Mouse (Mus musculus) myocyte (in vitro differentiated cells): Measurements from ENCODE around the gene H2al1h. TPM values are rescaled to one million over a fixed set of nuclear protein-coding genes. Genes with fewer than 3 reads are reported as not detected.
"Not testable (repeated sequence)": the region's sequence is repeated elsewhere in the genome, so short reads cannot be mapped to it uniquely, and the experiment has no call there.

ENCODE experiments used
- H3K27me3 ChIP-seq: one replicate; pipeline ENCODE4 v1.6.1; 2011; ENCODE audit not compliant: control insufficient read depth, insufficient read depth, insufficient read length
- H3K36me3 ChIP-seq: one replicate; pipeline ENCODE4 v1.6.1; 2011; ENCODE audit not compliant: control insufficient read depth, insufficient read depth
- H3K4me2 ChIP-seq: one replicate; pipeline ENCODE4 v1.6.1; 2011; ENCODE audit warnings: low read depth, control low read depth
- H3K4me3 ChIP-seq: one replicate; pipeline ENCODE4 v1.5.1; 2011; ENCODE audit warnings: mild to moderate bottlenecking, control low read depth, moderate library complexity
- H3K79me2 ChIP-seq: one replicate; pipeline ENCODE4 v1.6.1; 2011; ENCODE audit not compliant: control insufficient read depth, insufficient read depth
- H3ac ChIP-seq: one replicate; pipeline ENCODE4 v1.6.1; 2011; ENCODE audit not compliant: control insufficient read depth, insufficient read length
- CEBPB ChIP-seq: IDR thresholded peaks from 2 replicates; pipeline ENCODE4 v1.6.1; 2011; ENCODE audit warnings: mild to moderate bottlenecking, moderate library complexity; ENCODE audit not compliant: poor library complexity, insufficient read depth, severe bottlenecking
- E2F4 ChIP-seq: IDR thresholded peaks from one replicate; pipeline ENCODE4 v1.6.1; 2011; ENCODE audit warnings: mild to moderate bottlenecking, control low read depth, moderate library complexity; ENCODE audit not compliant: insufficient read depth
- MAX ChIP-seq: IDR thresholded peaks from one replicate; pipeline ENCODE4 v1.6.1; 2011; ENCODE audit warnings: low read depth, mild to moderate bottlenecking, control low read depth
- MYOD1 ChIP-seq, 3 experiments: IDR thresholded peaks; one replicate each; pipeline ENCODE4 v1.6.1; 2011; ENCODE audit warnings: control low read depth in 2 of 3, low read depth in 2 of 3, mild to moderate bottlenecking in 2 of 3, moderate library complexity in 1 of 3; ENCODE audit not compliant: insufficient read length in 2 of 3, control insufficient read depth in 1 of 3
- MYOG ChIP-seq, 3 experiments: IDR thresholded peaks; one replicate each; pipeline ENCODE4 v1.6.1; 2011; ENCODE audit warnings: control low read depth in 2 of 3, low read depth in 2 of 3, mild to moderate bottlenecking in 2 of 3; ENCODE audit not compliant: insufficient read length in 2 of 3, control insufficient read depth in 1 of 3, insufficient read depth in 1 of 3
- POLR2A ChIP-seq: IDR thresholded peaks from one replicate; pipeline ENCODE4 v1.6.1; 2011; ENCODE audit warnings: low read depth, mild to moderate bottlenecking, control low read depth, moderate library complexity; ENCODE audit not compliant: insufficient read length
- POLR2AphosphoS2 ChIP-seq: IDR thresholded peaks from one replicate; pipeline ENCODE4 v1.6.1; 2011; ENCODE audit warnings: low read depth, control low read depth; ENCODE audit not compliant: insufficient read length
- REST ChIP-seq: IDR thresholded peaks from one replicate; pipeline ENCODE4 v1.6.1; 2011; ENCODE audit warnings: mild to moderate bottlenecking, control low read depth, moderate library complexity; ENCODE audit not compliant: insufficient read depth, insufficient read length
- SRF ChIP-seq: IDR thresholded peaks from one replicate; pipeline ENCODE4 v1.6.1; 2011; ENCODE audit warnings: low read depth; ENCODE audit not compliant: control insufficient read depth, insufficient read length
- TCF12 ChIP-seq: IDR thresholded peaks from one replicate; pipeline ENCODE4 v1.6.1; 2011; ENCODE audit warnings: mild to moderate bottlenecking, control low read depth; ENCODE audit not compliant: poor library complexity, insufficient read depth, severe bottlenecking
- TCF3 ChIP-seq: IDR thresholded peaks from one replicate; pipeline ENCODE4 v1.6.1; 2011; ENCODE audit warnings: low read depth, control low read depth; ENCODE audit not compliant: insufficient read length
- USF1 ChIP-seq: IDR thresholded peaks from one replicate; pipeline ENCODE4 v1.6.1; 2011; ENCODE audit warnings: low read depth, mild to moderate bottlenecking, control low read depth, moderate library complexity
- polyA plus RNA-seq: library from polyadenylated mRNA; unstranded; fragments of >200 nt; fragmentation: generic; extraction: Trizol; gene quantifications from one replicate; pipeline ENCODE4 v1.2.1, GENCODE M21; 2012; ENCODE audit warnings: missing spikeins

The H2al1h gene
- polyA plus RNA-seq, result not detected

GRCm38 (mm10) chrX:11321192-11321591 lies at the start of gene H2al1h:
TSS of gene H2al1h (plus strand) at chrX:11321492.
- H3K36me3 ChIP-seq, H3ac ChIP-seq, H3K79me2 ChIP-seq, H3K4me3 ChIP-seq, H3K27me3 ChIP-seq, H3K4me2 ChIP-seq: not testable (repeated sequence)

- H3K36me3 ChIP-seq, result no peaks in the 10 kb centered on the region
- H3K4me2 ChIP-seq, result no peak overlapping the region
- no peak for TF ChIP-seq CEBPB
- TF ChIP-seq SRF, result no peak
- H3K79me2 ChIP-seq, result no peaks in the 10 kb centered on the region
- no peak overlapping the region for H3ac ChIP-seq
- no peak overlapping the region for H3K4me3 ChIP-seq
- H3K27me3 ChIP-seq, result no peaks in the 10 kb centered on the region
Observed at GRCm38 (mm10) chrX:11273190-11273589, 48.1 kb upstream of the H2al1h start.

GRCm38 (mm10) chrX:11277083-11277482 lies 44.2 kb upstream of the H2al1h start:
- TF ChIP-seq E2F4 (no peak), MAX (no peak), MYOD1 (IDR thresholded peaks at IDR 0.05; ENCODE audit: control insufficient read depth in 1 of 3, insufficient read length in 2 of 3, low read depth in 2 of 3) (peak in 1 of 3 experiments; percentile 44), CEBPB (no peak), TCF3 (no peak), USF1 (no peak)
- no peak overlapping the region for H3K4me3 ChIP-seq
- H3K36me3 ChIP-seq, result no peaks in the 10 kb centered on the region
- H3K79me2 ChIP-seq, result no peaks in the 10 kb centered on the region
- no peak overlapping the region for H3ac ChIP-seq
- H3K27me3 ChIP-seq, result no peaks in the 10 kb centered on the region
- no peak overlapping the region for H3K4me2 ChIP-seq

GRCm38 (mm10) chrX:11280741-11281140 lies 40.6 kb upstream of the H2al1h start:
- Histone ChIP-seq H3K79me2 (no peaks in the 10 kb centered on the region), H3K36me3 (no peaks in the 10 kb centered on the region), H3K4me3 (no peak overlapping the region), H3K4me2 (no peak overlapping the region), H3K27me3 (no peaks in the 10 kb centered on the region), H3ac (no peak overlapping the region)
- TF ChIP-seq POLR2AphosphoS2, result no peak
- TF ChIP-seq E2F4, result no peak
- no peak for TF ChIP-seq CEBPB
- no peak for TF ChIP-seq TCF3
- no peak for TF ChIP-seq POLR2A
- TF ChIP-seq MYOG (IDR thresholded peaks at IDR 0.05; ENCODE audit: control insufficient read depth in 1 of 3, insufficient read depth in 1 of 3, insufficient read length in 2 of 3, low read depth in 2 of 3), result no peak
- no peak for TF ChIP-seq MAX
- no peak for TF ChIP-seq MYOD1 (IDR thresholded peaks at IDR 0.05; ENCODE audit: control insufficient read depth in 1 of 3, insufficient read length in 2 of 3, low read depth in 2 of 3)
- TF ChIP-seq REST, result no peak
- TF ChIP-seq USF1, result no peak

GRCm38 (mm10) chrX:11288306-11288882 lies 32.9 kb upstream of the H2al1h start:
- Histone ChIP-seq H3K36me3 (no peaks in the 10 kb centered on the region), H3ac (no peak overlapping the region), H3K4me3 (no peak overlapping the region), H3K4me2 (no peak overlapping the region), H3K27me3 (no peaks in the 10 kb centered on the region), H3K79me2 (no peaks in the 10 kb centered on the region)
- TF ChIP-seq POLR2AphosphoS2, result no peak
- no peak for TF ChIP-seq SRF
- TF ChIP-seq USF1, result no peak
- TF ChIP-seq MAX, result no peak
- TF ChIP-seq MYOG (IDR thresholded peaks at IDR 0.05; ENCODE audit: control insufficient read depth in 1 of 3, insufficient read depth in 1 of 3, insufficient read length in 2 of 3, low read depth in 2 of 3), result no peak
- TF ChIP-seq MYOD1 (IDR thresholded peaks at IDR 0.05; ENCODE audit: control insufficient read depth in 1 of 3, insufficient read length in 2 of 3, low read depth in 2 of 3), result no peak
- no peak for TF ChIP-seq TCF12
- TF ChIP-seq CEBPB, result no peak
- TF ChIP-seq E2F4, result no peak
- no peak for TF ChIP-seq TCF3
- TF ChIP-seq REST, result no peak
- no peak for TF ChIP-seq POLR2A
